Mouse (Mus musculus) naive thymus-derived CD4-positive, alpha-beta T cell, adult 2 months (primary cell): ENCODE data around the gene 4930503B20Rik.

Experiments
- DNase-seq: peaks from one replicate; pipeline ENCODE4 v3.0.0-alpha.2; 2011; ENCODE audit warnings: low read depth

Gene 4930503B20Rik

DNA sequence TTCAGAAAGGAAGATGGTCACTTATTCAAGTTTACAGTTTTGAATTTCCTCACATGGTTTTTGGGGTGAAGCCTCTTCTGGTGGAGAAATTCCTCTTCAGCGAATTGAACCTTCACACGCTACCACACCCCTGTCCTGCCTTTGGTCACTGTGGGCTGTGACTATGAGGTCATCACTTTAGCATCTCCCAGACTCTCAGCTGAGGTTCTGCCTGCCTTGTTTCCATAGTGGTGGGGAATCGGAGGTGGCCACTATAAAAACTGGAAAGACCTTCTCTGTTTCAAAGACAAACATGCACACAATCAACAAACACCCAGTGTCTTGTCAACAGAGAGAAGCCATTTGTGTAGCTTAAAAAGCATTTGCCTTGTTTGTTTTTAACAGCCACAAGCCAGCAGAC, at the start of gene 4930503B20Rik:
TSS of gene 4930503B20Rik (minus strand) at position 101 of the 400 bp plus-strand sequence.
- no peak for DNase-seq

DNA sequence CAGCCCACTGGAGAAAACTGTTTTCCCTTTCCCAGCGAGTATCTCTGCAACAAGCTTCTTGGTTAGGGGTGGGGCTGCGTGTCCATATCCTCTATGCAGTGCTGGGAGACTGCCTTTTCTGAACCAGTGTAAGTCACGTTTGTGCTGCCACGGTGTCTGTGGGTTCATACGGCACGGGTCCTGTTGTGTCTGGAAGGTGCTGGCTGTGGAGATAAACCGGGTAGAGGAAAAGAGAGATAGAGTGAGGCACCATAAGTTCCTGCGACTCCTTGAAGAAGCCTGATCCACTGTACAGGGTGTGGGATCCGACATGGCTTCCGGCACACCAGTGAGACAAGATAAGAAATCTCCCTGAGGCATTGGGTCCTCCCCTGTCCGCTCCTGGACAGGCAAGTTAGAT, 48.9 kb upstream of the 4930503B20Rik start:
- no peak for DNase-seq

DNA sequence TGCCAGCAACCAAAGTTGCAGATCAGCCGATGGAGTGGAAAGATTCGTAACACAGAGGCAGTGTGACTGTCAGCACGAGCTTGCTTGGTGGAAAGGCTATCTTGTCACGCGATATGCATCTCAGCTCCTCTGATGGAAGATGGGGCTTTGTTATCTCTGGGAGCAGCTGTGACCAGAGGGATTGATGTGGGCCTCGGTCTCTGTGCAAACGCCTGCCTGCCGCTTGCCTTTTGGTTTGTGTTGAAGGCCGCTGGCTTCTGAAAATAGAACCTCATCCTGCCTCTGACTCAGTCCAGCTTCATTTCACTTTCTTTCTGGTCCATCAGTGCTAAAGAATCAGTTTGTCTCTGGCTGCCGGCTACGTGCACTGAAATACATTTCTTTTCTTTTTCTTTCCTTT, 47.9 kb upstream of the 4930503B20Rik start:
- DNase-seq: no peak

DNA sequence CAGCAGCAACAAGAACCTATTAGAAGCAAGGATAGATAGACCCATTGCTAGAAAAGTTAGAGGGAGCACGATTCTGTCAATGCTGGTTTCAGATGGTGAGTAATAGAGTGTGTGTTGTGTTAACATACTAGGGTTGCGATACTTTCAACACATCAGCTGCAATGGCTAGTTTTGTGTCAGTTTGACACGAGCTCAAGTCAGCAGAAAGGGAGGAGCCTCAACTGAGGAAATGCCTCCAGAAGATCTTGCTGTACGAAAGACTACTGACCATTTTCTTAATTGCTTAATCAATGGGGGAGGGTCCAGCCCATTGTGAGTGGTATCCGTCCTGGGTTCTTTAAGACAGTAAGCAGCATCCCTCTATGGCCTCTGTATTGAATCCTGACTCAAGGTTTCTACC, 41.4 kb upstream of the 4930503B20Rik start:
- DNase-seq: no peak

DNA sequence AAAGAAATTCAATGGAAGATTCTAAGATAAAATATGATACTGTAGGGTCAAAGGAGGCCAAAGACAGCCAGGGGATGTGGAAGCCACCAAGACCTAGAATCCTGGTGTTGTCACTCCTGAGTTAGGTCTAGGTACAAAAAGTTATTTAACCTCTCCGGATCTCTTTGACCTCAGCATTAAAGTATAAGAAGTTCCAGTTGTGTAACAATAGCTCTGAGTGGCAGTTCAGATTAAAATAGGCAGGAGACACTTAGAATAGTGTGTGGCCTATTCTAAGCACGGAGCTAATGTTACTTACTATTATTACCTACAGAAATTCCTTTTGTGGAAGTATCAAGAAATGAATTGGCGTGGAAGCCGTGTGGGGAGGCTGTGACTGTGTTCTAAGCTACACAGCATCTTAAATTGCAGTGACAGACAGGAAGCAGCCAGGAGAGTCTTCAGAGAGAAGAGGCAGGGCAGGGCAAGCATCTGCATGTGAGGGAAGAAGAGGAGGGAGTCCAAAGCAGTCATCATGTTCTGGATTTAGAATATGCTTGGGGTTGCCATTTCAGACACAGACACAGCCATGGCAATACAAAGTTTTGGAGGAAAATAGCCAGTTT, 36.1 kb upstream of the 4930503B20Rik start:
- peak; percentile 19 for DNase-seq

DNA sequence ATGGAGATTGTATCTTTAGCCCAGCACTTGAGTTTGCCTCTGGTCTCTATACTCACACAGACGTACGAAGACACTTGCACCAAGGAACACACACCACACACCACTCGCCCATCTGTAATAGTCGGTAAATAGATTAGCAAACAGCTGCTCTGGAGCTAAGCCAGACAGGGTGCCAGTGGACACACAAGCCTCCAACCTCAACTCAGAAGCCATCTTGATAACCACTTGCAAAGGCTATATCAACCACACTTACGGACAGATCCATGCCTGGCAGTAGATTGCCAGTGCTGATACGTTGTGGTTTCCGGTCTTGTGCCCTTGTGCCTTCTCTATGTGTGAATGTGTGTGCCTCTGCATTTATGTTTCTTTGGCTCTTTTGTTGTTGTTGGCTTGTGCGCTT, 35.3 kb upstream of the 4930503B20Rik start:
- DNase-seq: peak; percentile 60

DNA sequence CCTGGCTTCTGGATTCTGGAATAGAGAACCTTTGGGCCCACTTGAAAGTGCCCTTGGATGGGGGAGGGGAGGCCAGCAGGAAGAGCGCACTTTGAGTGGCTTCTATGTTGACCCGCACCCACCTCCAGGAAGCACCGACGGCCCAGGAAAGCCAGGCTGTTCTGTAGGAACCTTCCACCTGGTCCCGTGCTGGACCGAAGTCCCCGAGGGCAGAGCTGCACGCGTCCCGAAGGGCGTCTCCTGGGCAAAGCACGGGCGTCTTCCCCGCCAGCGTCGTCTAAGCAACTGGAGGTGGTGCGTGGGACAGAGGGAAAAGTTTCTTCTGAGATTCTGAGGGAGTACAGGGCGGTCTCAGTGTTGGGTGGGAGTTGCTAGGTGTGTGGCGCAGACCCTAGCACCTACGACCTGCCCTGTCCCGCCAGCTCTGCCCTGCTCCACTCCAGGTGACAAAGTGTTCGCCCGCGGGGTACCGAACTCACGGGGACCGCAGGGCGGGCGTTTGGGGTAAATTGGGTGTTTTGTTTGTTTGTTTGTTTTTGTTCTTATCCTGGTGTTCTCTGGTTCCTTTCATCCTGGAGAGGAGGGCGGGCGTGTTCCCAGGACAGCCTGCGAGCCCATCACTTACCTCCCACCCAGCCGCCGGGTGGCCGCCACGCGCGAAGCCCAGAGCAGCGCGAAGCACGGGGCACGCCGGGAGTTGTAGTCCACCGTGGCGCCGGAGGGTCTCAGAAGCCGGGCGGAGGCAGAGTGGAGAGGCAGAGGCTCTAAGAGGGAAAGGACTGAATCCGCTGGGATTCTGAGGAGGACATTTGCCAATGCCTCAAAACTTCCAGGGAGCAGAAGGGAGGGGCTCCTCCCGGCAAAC, 33.9 kb upstream of the 4930503B20Rik start, which contains the start of gene Samd13:
TSS of gene Samd13 (minus strand) at position 782 of the 865 bp plus-strand sequence.
- peak; percentile 34 for DNase-seq

DNA sequence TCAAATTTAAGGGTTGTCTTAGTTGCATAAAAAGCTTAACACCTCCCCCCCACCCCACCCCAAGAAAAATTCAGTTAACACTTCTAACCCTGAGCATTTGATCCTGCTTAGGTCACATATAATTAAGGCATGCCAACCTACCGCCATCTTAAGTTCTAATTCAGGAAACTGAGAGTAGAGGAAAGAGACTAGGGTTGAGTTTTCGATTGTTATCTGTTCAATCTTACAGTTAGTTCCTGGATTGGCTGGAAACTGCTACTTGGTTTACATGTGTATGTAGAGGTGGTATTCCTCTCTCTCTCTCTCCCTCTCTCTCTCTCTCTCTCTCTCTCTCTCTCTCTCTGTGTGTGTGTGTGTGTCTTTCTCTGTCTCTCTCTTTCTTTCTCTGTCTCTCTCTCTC, 32.0 kb upstream of the 4930503B20Rik start:
- DNase-seq: peak; percentile 28

DNA sequence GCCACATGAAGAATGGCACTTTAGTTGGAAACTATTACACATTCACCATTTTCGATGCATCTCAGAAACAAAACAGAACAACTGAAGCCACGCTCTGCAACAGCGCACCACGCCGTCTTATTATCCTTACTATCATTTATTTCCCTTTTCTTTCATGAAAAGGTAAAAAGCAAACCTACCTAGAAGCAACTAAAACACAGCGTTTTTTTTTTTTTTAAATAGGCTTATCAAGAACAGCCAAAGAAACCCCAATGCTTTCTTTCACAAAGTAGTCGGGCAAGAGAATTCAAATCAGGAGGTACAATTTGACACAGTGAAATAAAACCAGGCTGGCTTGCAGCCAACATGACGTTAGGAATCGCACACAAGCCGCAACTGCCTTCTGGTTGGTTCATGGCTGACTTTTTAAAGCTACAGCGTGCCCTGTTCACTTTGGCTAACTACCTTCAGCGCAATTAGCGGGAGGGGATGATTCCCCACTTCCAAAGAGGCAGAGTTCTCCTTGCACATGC, 31.1 kb upstream of the 4930503B20Rik start:
- peak; percentile 78 for DNase-seq

DNA sequence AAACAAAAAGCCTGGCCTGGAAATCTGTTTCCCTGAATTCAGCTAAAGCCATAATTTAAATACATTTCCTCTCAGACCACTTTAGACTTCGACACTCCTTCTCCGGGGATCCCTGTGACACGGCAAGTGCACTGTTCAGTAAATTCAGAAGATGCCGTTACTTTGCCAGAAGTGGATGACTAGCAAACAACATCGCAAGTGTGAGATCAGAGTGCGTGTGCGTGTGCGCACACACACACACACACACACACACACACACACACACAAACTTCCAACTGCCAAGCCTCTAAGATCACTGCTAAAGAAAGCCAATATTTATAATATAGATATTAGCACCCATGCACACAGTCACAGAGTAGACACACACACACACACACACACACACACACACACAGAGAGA, 30.6 kb upstream of the 4930503B20Rik start:
- DNase-seq: no peak

DNA sequence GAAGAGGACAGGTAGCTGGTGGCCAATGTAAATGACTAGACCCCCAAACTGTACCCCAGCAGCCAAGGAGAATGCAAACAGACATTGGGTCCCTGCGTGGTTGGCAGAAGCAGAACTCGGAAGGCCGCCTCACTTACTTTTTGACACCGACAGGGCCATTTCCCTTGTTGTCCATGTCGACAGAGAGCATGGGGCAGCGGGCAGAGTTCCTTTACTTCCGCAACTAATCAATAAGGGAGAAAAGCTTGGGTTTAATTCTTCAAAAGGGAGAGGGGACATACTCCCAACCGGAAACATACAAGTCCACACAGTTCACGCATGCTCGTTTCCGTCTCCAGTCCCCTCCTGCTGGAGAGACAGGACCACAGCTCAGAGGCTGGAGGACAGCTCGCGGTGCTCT, 29.5 kb upstream of the 4930503B20Rik start:
- DNase-seq: no peak

DNA sequence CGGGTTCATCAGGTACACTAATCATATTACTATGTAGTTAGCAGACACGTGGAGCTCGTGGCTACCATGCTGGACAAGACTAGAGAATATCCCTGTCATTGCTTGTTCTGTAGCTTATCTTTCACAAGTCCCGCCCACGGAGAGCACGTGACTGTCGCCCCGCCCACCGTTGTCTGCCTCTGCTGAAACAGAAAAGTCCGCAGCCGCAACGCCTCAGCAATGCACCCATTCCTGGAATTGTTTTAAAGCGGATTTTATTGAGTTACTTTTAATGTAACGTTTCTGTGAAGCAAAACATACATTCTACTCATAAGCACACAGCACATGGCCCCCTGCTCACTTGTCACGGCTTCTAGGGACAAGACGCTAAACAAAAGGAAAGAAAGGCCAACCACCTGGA, 28.5 kb upstream of the 4930503B20Rik start:
- DNase-seq: no peak

DNA sequence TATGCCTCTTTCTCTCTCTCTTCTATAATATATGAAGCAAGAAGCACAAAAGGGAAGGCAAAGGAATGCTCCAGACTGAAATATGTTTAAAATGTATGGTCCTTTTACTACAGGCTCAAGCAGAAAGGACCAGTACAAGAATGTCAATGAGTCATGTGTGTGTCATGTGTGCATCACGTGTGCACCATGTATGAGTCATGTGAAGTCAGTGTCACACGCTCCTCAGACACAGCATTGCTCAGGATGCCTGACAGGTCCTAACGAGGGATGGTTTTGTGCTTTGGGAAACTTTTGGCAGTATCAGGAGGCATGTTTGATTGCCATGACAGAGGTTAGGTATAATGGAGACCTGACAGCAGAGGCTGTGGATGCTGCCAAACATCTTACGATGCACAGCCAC, 25.1 kb upstream of the 4930503B20Rik start:
- no peak for DNase-seq

DNA sequence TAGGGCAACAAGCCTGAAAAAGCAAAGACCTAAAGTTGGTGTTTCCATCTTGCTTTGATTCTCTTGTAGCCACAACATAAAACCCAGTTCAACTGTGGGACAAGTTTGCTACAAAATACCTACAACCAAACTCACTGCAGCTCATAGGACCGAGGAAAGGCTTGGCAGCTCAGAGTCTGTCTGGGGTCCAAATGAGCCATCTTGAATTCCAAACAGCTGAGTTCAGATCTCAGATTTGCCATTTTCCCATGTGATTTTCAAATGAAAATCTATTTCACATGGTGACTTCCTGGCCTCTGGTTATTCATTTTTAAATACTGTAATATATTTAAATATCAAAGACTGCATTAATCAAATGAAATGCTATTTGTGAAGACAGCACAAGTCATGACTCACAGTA, 24.0 kb upstream of the 4930503B20Rik start:
- no peak for DNase-seq

DNA sequence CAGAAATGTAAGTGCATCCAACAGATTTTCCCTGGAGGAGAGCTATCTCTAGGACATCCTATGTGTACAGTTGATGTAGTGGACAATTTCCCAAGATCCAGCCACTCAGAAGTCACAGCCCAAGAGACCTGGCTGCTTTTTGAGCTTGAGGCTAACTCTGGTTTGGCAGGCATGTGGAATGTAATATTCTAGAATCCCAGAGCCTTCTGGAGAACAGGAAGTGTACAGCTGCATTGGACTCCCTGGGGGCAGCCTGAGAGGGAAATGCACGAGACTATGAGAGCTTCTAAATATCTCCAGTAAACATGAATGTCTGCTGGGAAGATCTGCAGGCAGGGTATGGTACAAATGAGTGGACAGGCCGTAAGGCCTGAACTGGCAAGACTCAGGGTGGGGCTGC, 20.0 kb upstream of the 4930503B20Rik start:
- no peak for DNase-seq

DNA sequence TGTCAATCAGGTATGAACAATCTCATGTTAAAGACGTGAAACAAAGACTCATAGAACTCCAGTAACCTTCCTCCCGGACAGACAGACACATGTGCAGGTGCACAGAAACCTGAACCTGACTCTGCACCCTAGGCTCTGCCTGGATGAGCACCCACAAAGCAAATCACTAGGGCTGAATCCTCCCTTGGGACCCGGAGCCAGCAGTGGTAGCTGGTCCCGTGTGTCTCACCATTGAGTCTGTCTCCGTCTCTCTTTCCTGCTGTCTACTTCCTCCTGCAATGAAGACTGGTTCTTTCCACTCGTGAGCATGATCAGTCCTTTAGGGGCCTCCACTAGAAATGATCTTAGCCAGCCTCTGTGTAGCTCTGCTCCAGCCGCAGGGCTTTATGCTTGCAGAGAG, 10.8 kb upstream of the 4930503B20Rik start:
- no peak for DNase-seq

DNA sequence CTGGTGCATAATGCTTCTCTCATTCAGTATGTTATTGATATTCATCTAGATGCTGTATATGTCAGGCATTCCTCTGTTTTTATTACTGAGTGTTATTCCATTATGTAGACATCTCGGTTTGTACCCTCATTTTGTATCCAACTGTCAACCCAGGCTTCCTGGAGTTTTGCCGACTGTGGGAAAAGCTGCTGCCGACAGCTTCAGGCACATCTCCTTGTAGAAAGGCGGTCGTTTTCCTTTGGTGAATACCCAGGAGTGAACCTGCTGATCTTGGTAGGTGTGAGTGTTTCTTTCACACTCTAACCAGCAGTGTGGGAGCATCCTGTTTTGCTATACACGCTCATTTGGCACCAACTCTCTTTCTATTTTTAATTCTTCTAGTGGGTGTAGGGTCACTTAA, 9.9 kb upstream of the 4930503B20Rik start:
- DNase-seq: no peak

DNA sequence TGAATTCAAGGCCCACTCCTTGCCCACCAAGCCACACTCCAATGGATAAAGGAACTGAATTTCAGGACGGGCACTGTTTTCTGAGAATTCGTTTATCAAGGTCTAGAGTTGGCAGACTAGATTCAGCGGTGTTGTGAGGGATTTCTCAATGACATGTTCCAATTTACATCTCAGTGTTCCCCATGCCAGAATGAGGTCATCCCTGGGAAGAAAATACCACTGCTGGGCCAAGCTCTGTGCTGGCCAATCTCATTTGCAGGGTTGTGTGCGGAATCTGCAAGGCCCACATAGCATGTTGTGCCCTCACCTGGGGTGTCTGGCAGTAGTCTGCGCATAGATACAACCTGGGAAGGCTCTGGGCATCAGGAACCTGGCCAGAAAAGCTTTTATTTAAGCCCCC, 8.2 kb upstream of the 4930503B20Rik start:
- DNase-seq: no peak

DNA sequence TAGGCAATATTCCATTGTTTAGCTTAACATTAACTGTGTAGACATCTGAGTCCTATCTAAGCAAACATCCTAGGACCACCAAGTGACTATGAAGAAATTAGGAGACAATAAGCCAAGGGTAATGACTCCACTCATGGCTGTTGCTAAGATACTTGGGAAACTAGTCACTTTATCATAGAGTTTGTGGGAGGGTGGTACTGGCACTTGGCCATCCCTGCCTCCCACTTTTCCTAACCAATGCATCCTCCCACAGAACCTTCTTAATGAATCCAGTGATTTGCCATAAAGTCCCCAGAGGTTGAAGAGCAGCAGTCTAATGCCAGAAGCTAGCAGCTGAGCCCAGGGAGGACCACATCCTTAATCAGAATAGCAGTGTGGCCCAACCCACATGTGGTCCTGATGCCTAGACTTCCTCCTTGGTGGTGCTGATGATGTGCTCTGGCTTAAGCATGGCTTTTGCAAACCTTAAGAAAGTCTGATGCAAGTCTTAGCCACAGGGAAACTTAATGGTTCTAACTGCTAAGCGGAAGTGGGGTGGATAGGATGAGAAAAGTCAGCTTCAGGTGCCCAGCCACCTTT, 7.0 kb upstream of the 4930503B20Rik start:
- no peak for DNase-seq

DNA sequence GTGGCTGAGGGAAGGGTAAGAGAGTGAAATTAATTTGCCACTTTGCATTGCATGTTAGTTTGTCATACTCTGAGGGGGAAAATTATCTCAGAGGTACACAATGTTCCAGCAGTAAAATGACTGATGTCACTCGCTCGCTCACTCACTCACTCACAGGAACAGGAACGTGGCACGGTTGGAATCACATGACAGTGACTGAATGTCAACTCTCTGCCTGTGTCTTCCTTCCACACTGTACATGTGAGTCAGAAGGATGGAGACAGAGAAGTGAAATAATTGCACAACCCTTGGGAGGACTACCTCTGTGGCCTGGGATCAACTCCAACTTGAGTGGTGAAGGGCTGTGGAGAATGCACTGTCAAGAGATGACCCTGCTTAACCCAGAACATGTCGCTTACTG, 6.3 kb upstream of the 4930503B20Rik start:
- no peak for DNase-seq

DNA sequence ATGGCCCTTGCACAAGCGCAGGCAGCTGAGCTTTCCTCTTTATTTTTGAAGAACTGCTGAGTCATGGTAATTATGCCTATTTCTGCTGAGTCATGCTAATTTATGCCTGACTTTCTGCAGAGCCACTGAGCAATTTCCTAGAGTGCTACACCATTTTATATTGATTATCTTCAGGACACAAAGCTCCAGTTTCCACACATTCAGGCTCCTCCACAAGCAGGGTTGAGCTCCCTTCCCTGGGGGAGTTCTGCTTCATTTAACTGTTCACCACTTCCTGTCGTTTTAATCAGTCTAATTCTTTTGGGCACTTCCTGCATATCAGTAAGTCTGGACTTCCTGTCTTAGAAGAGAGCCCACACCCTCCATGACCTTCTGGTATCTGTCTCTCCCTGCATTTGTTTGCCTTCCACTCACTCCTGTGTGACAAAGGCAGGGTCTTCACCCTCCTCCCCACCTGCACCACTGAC, 4.0 kb upstream of the 4930503B20Rik start:
- DNase-seq: no peak

DNA sequence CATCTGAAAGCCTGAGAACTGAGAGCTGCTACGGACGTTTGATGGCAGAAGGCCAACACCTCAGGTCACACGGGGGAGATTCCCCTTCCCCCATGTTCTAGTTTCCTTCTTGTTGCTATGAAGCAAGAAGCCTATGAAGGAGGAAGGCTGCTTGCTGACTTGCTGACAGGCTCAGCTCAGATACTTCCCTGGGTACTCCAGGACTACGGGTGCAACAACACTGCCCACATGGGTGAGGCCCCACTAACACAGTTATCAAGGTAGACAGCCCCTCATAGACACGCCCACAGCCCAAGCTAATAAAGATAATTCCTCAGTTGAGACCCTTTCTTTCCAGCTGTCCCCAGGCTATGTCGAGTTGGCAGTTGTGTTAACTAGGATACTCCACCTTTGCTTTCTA, 2.6 kb upstream of the 4930503B20Rik start:
- no peak for DNase-seq

DNA sequence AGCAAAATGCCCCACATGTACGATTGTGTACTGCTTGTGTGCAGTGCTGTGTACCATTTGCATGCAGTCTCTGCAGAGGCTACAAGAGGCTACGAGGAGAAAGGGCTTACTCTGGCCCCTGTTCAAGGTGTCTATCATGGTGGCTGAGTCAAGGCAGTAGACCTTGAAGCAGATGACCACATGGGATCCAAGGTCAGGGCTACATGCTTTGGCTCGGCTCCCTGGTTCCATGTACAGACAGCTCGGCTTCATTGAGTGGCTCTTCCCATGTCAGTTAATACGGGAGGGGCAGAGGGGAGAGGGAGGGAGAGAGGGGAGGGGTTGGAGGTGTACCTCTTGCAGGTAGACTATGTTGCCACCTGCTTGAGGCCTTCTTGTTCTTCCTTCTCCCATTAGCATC, 1.3 kb upstream of the 4930503B20Rik start:
- no peak for DNase-seq
